Mouse (Mus musculus): ENCODE results near the gene Eif2ak2.

Gene Eif2ak2

DNA sequence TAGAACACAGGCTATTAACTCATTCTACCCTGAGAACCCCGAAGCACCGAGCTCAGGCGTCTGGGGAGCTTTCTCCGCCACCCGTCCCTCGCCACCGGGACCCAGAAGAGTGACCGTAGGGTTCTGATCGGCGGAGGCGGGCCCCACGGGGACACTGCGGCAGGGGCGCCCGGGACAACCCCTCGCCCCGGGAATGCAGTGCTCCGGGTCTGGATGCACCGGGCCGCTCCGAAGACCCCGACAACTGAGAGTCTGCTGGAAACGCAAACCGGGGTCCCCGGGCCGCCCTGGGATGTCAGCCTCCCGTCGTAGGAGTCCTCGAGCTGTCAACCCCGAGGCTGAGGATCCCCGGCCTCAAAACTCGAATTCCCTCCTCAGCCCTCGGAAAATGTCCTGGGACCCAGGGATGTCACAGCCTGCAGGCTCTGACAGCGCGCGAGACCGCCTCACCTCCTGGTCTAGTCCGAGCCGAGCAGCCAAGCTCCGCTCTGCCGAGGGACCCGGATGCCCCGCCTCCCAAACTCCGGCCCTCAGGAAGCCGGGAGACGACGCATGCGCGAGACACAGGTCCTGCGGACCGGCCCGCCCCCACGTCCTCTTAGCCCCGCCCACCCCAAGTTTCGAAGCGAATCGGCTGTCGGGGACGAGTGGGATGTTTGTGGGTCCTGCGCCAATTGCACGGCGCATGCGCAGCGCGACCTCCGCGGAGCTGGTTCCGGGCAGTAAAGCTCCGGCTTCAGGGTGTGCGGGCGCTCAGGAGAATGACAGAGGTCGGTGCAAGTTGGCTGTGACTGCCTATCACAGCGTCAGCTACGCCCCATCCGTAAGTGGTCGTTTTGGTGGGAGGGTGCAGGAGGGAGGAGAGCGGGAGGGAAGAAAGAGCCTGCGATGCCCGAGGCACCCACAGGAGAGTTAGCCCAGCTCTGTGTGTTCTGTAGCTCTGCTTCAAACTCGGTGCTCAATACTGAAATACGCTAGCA is 47.2 kb downstream of the Eif2ak2 start, which contains the start of the genes Heatr5b and Gpatch11:
TSS of gene Heatr5b (minus strand) at position 509 of the 980 bp plus-strand sequence.
TSS of gene Gpatch11 (plus strand) at position 712 of the 980 bp plus-strand sequence.
- peak; percentile 98 for DNase-seq

DNA sequence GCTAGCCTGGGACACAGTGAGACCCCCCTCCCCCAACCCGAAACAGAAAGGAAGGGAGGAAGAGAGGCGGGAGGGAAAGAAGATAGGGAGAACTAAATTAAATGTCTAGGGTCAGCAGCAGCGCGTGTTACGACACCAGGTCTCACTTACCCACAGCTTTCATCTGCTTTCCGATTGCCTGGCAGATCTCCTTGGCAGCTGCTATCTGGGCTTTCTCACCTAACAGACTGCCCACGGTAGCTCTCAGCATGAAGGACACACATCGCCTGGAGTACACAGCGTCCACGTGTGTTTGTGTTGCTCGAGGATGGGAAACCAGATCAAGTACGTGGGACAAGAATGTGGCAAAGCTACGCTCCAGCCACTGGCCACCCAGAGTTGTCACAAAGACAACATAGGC is 58.0 kb downstream of the Eif2ak2 start:
- DNase-seq, result no peak

DNA sequence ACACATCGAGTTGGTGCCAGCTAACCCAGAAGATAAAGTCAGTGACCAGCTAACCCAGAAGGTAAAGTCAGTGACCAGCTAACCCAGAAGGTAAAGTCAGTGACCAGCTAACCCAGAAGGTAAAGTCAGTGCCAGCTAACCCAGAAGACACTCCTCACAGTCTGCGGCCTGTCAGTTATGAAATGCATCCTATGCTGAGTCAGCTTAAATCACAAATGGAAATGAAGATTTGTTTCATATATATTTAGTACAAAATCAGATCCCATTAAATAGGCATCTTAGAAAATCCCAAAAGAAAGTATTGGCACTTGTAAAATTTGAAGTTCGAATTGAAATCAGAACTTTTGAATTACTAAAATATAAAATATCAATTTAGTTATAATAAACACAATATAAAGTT is 72.8 kb downstream of the Eif2ak2 start:
- no peak for DNase-seq

DNA sequence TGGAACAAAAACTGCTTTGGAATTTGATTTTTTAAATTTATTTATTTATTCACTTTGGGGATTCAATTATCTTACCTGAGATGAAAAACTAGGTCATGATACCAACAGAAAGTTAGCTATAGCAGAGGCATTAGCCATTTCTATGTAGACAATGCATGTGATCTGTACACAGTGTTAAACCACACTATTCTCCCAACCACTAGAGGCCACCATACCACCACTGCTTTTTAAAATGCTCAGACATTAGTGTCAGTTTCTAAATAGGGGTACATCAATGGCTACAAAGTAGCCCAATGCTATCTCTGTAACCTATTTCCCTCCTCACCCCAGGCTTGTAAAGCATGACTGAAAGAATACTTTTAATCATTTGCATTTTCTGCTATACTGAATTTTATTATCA is 73.4 kb downstream of the Eif2ak2 start:
- DNase-seq, result no peak
